Mouse (Mus musculus) lung, adult 2 months (tissue): ENCODE measurements around the gene Ccl8.

ENCODE experiments used
- CTCF ChIP-seq: fragments of 200-500 bp; IDR thresholded peaks from 2 replicates; pipeline ENCODE4 v1.5.1; 2011; ENCODE audit warnings: mild to moderate bottlenecking, low read length, control low read depth; ENCODE audit not compliant: insufficient read depth
- POLR2A ChIP-seq: fragments of 200-500 bp; IDR thresholded peaks from 2 replicates; pipeline ENCODE4 v1.6.1; 2011; ENCODE audit warnings: low read depth, mild to moderate bottlenecking, control low read depth, low read length, borderline replicate concordance; ENCODE audit errors: extremely low read depth

DNA sequence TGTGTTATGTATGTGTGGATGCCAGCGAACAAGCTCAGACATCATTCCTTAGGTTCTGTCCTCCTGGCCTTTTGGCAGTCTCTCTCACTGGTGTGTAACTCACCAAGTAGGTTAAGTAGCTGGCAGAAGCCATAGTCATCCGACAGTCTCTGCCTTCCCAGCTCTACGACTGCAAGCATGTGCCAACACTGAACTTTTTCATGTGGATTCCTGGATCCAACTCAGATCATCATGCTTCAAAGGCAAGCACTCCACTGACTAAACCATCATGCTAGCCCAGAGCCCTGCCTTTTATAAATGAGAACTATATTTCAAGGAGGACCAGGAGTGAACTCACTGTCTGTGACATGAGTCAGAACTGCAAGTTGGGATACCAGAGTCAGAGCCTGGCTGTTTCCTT lies 41.3 kb upstream of the Ccl8 start:
- TF ChIP-seq POLR2A = no peak
- no peak for TF ChIP-seq CTCF
